Mouse (Mus musculus) liver, embryonic 16.5 days (tissue): ENCODE results near the gene Map3k7. TPM values are rescaled to one million over a fixed set of nuclear protein-coding genes. Genes with fewer than 3 reads are reported as not detected.
"Not testable (repeated sequence)": the region's sequence is repeated elsewhere in the genome, so short reads cannot be mapped to it uniquely, and the experiment has no call there.

Experiments used
- ATAC-seq: fragments of 200-750 bp; cut with Nextera tagmentation; 2 replicates; pipeline ENCODE4 v1.8.0; 2017; ENCODE audit warnings: low read depth, mild to moderate bottlenecking, moderate number of reproducible peaks, moderate library complexity
- H3K27ac ChIP-seq: fragments of 300-500 bp; sonication (generic); 2 replicates; pipeline ENCODE4 v1.5.1; 2014; ENCODE audit warnings: mild to moderate bottlenecking, low read length
- H3K27me3 ChIP-seq: fragments of 300-500 bp; sonication (generic); 2 replicates; pipeline ENCODE4 v1.6.1; 2014; ENCODE audit warnings: low read depth, low read length, mixed read lengths; ENCODE audit not compliant: control insufficient read depth, insufficient read depth
- H3K36me3 ChIP-seq: fragments of 300-500 bp; sonication (generic); 2 replicates; pipeline ENCODE4 v1.6.1; 2014; ENCODE audit warnings: mild to moderate bottlenecking; ENCODE audit not compliant: control insufficient read depth, insufficient read depth
- H3K4me1 ChIP-seq: fragments of 300-500 bp; sonication (generic); 2 replicates; pipeline ENCODE4 v1.6.1; 2014; ENCODE audit warnings: low read depth, low read length, mixed read lengths; ENCODE audit not compliant: control insufficient read depth
- H3K4me2 ChIP-seq: fragments of 300-500 bp; sonication (generic); 2 replicates; pipeline ENCODE4 v1.6.1; 2014; ENCODE audit warnings: low read depth, low read length, mixed read lengths
- H3K4me3 ChIP-seq: fragments of 300-500 bp; sonication (generic); 2 replicates; pipeline ENCODE4 v1.5.1; 2014; ENCODE audit warnings: low read depth, mild to moderate bottlenecking, low read length
- H3K9ac ChIP-seq: fragments of 300-500 bp; sonication (generic); 2 replicates; pipeline ENCODE4 v1.6.1; 2014; ENCODE audit warnings: low read depth, low read length
- H3K9me3 ChIP-seq: fragments of 300-500 bp; sonication (generic); replicated peaks from 2 replicates; pipeline ENCODE4 v1.6.1; 2016; ENCODE audit warnings: low read length; ENCODE audit not compliant: control insufficient read depth
- whole genome bisulfite sequencing: fragments of 180-500 bp; shearing (Covaris S2); extraction: QIAGEN DNeasy Blood & Tissue Kit; methylation state at CpG from one replicate; pipeline ENCODE4 v1.1.7; 2014; ENCODE audit not compliant: insufficient replicate concordance; 5-methylcytosine and 5-hydroxymethylcytosine counted together
- polyA plus RNA-seq: library from polyadenylated mRNA; unstranded; fragments of >200 nt; fragmentation: Nextera tagmentation; extraction: Ambion mirVana; gene quantifications from 2 replicates; pipeline ENCODE4 v1.2.1, GENCODE M21; 2015

The Map3k7 gene
- polyA plus RNA-seq, 1 experiment from 2014 or later = 8.6 TPM

GRCm38 (mm10) chr4:32008095-32008494 lies 44.2 kb downstream of the Map3k7 start:
- ATAC-seq = no peak
- H3K36me3 ChIP-seq = peaks cover 2% of the 10 kb centered on the region; the same call in 1 of the 2 replicates
- peaks cover 4% of the 10 kb centered on the region for H3K4me1 ChIP-seq
- 73% methylated on average over 4 of the region's 4 CpGs for WGBS
- H3K27ac ChIP-seq = no peak overlapping the region
- H3K27me3 ChIP-seq = no peaks in the 10 kb centered on the region
- H3K9ac ChIP-seq = no peak overlapping the region
- no peak overlapping the region for H3K4me2 ChIP-seq
- no peaks in the 10 kb centered on the region for H3K9me3 ChIP-seq
- H3K4me3 ChIP-seq = no peak overlapping the region

- Histone ChIP-seq H3K36me3 (peaks cover 2% of the 10 kb centered on the region; the same call in 1 of the 2 replicates), H3K4me2 (no peak overlapping the region), H3K27ac (no peak overlapping the region), H3K9me3 (no peaks in the 10 kb centered on the region), H3K27me3 (no peaks in the 10 kb centered on the region), H3K4me1 (peaks cover 4% of the 10 kb centered on the region), H3K4me3 (no peak overlapping the region), H3K9ac (no peak overlapping the region)
- ATAC-seq = no peak
- 70% methylated on average over 5 of the region's 5 CpGs for WGBS
Observed at GRCm38 (mm10) chr4:32010808-32011207, 46.9 kb downstream of the Map3k7 start.

- H3K9ac ChIP-seq = no peak overlapping the region
- H3K9me3 ChIP-seq = no peaks in the 10 kb centered on the region
- WGBS = 68% methylated on average over 6 of the region's 6 CpGs
- H3K4me3 ChIP-seq = no peak overlapping the region
- peak; percentile 76 for ATAC-seq
- no peak overlapping the region for H3K27ac ChIP-seq
- H3K36me3 ChIP-seq = peaks cover 5% of the 10 kb centered on the region; the same call in 1 of the 2 replicates
- peaks cover 4% of the 10 kb centered on the region for H3K4me1 ChIP-seq
- H3K4me2 ChIP-seq = no peak overlapping the region
- H3K27me3 ChIP-seq = no peaks in the 10 kb centered on the region
Observed at GRCm38 (mm10) chr4:32011218-32011973, 47.5 kb downstream of the Map3k7 start.

- H3K27ac ChIP-seq = no peak overlapping the region
- no peaks in the 10 kb centered on the region for H3K4me1 ChIP-seq
- H3K4me3 ChIP-seq = no peak overlapping the region
- H3K9ac ChIP-seq = no peak overlapping the region
- no peak for ATAC-seq
- H3K36me3 ChIP-seq = peaks cover 12% of the 10 kb centered on the region; the same call in 1 of the 2 replicates
- H3K27me3 ChIP-seq = no peaks in the 10 kb centered on the region
- 87% methylated on average over 3 of the region's 3 CpGs for WGBS
- H3K4me2 ChIP-seq = no peak overlapping the region
- no peaks in the 10 kb centered on the region for H3K9me3 ChIP-seq
Observed at GRCm38 (mm10) chr4:32021131-32021530, 57.2 kb downstream of the Map3k7 start.

GRCm38 (mm10) chr4:32022321-32022720 lies 58.4 kb downstream of the Map3k7 start:
- no peak overlapping the region for H3K4me3 ChIP-seq
- H3K36me3 ChIP-seq = peaks cover 4% of the 10 kb centered on the region; the same call in 1 of the 2 replicates
- H3K9me3 ChIP-seq = no peaks in the 10 kb centered on the region
- 88% methylated on average over 6 of the region's 6 CpGs for WGBS
- no peak for ATAC-seq
- H3K4me2 ChIP-seq = no peak overlapping the region
- no peaks in the 10 kb centered on the region for H3K4me1 ChIP-seq
- no peak overlapping the region for H3K27ac ChIP-seq
- no peak overlapping the region for H3K9ac ChIP-seq
- no peaks in the 10 kb centered on the region for H3K27me3 ChIP-seq

- ATAC-seq = not testable (repeated sequence)
Observed at GRCm38 (mm10) chr4:32024170-32024569, 60.3 kb downstream of the Map3k7 start.

GRCm38 (mm10) chr4:32025105-32025504 lies 61.2 kb downstream of the Map3k7 start:
- Histone ChIP-seq H3K9me3 (no peaks in the 10 kb centered on the region), H3K27ac (no peak overlapping the region), H3K4me1 (no peaks in the 10 kb centered on the region), H3K4me2 (no peak overlapping the region), H3K27me3 (no peaks in the 10 kb centered on the region), H3K9ac (no peak overlapping the region), H3K36me3 (peaks cover 3% of the 10 kb centered on the region; the same call in 1 of the 2 replicates), H3K4me3 (no peak overlapping the region)
- no peak for ATAC-seq
- 78% methylated on average over 2 of the region's 2 CpGs for WGBS

More at GRCm38 (mm10) chr4:32024170-32024569, 60.3 kb downstream of the Map3k7 start:
- H3K4me3 ChIP-seq, H3K27ac ChIP-seq, H3K4me2 ChIP-seq, H3K9ac ChIP-seq, H3K36me3 ChIP-seq, H3K27me3 ChIP-seq, H3K9me3 ChIP-seq, H3K4me1 ChIP-seq: not testable (repeated sequence)
- 82% methylated on average over 2 of the region's 2 CpGs for WGBS

- H3K9me3 ChIP-seq = no peaks in the 10 kb centered on the region
- no peak for ATAC-seq
- WGBS = 86% methylated on average over 9 of the region's 9 CpGs
- peaks cover 3% of the 10 kb centered on the region; the same call in 1 of the 2 replicates for H3K36me3 ChIP-seq
- H3K4me1 ChIP-seq = no peaks in the 10 kb centered on the region
- H3K27me3 ChIP-seq = no peaks in the 10 kb centered on the region
- H3K9ac ChIP-seq = no peak overlapping the region
- no peak overlapping the region for H3K4me3 ChIP-seq
- no peak overlapping the region for H3K27ac ChIP-seq
- no peak overlapping the region for H3K4me2 ChIP-seq
Observed at GRCm38 (mm10) chr4:32027094-32027493, 63.2 kb downstream of the Map3k7 start.

GRCm38 (mm10) chr4:32037267-32037666 lies 73.4 kb downstream of the Map3k7 start:
- no peaks in the 10 kb centered on the region for H3K36me3 ChIP-seq
- H3K27ac ChIP-seq = no peak overlapping the region
- H3K4me3 ChIP-seq = no peak overlapping the region
- no peak overlapping the region for H3K4me2 ChIP-seq
- no peaks in the 10 kb centered on the region for H3K9me3 ChIP-seq
- WGBS = 47% methylated on average over 7 of the region's 7 CpGs
- H3K27me3 ChIP-seq = no peaks in the 10 kb centered on the region
- no peak overlapping the region for H3K9ac ChIP-seq
- ATAC-seq = no peak
- no peaks in the 10 kb centered on the region for H3K4me1 ChIP-seq
